Mouse (Mus musculus) cerebellum, adult 2 months (tissue): ENCODE results near the gene Asxl1. TPM values are rescaled to one million over a fixed set of nuclear protein-coding genes. Genes with fewer than 3 reads are reported as not detected.

Source experiments
- DNase-seq, 2 experiments: peaks; one replicate each; pipeline ENCODE4 v3.0.0; 2021
- H3K27ac ChIP-seq: fragments of 200-500 bp; 2 replicates; pipeline ENCODE4 v1.5.1; 2012; ENCODE audit warnings: low read length, control low read depth, inconsistent platforms; ENCODE audit not compliant: insufficient read depth
- H3K27me3 ChIP-seq: fragments of 200-500 bp; 2 replicates; pipeline ENCODE4 v1.6.1; 2012; ENCODE audit warnings: inconsistent platforms, mild to moderate bottlenecking, low read length, moderate library complexity; ENCODE audit not compliant: control insufficient read depth, insufficient read depth
- H3K4me1 ChIP-seq: fragments of 200-500 bp; 2 replicates; pipeline ENCODE4 v1.6.1; 2011; ENCODE audit warnings: low read length; ENCODE audit not compliant: control insufficient read depth, insufficient read depth
- H3K4me3 ChIP-seq: fragments of 200-500 bp; replicated peaks from 2 replicates; pipeline ENCODE3; 2011; ENCODE audit warnings: mild to moderate bottlenecking, low read depth, low read length, control low read depth; ENCODE audit not compliant: insufficient read depth
- CTCF ChIP-seq: fragments of 200-500 bp; IDR thresholded peaks from 2 replicates; pipeline ENCODE4 v1.5.1; 2011; ENCODE audit warnings: low read depth, mild to moderate bottlenecking, control low read depth, low read length, moderate library complexity, borderline replicate concordance; ENCODE audit not compliant: insufficient read depth
- POLR2A ChIP-seq: fragments of 200-500 bp; IDR thresholded peaks from 2 replicates; pipeline ENCODE4 v1.6.1; 2011; ENCODE audit warnings: low read length, control low read depth, borderline replicate concordance; ENCODE audit not compliant: insufficient read depth
- WGBS: fragments of 180-500 bp; shearing (Covaris S2); methylation state at CpG from one replicate; pipeline ENCODE4 v1.1.7; 2018; 5-methylcytosine and 5-hydroxymethylcytosine counted together
- polyA plus RNA-seq: library from polyadenylated mRNA; depleted of rRNA; stranded (reverse); fragments of >200 nt; gene quantifications from 2 replicates; pipeline ENCODE4 v1.2.3, GENCODE M21; 2012

The Asxl1 gene
- polyA plus RNA-seq, 1 experiment = 21.8 TPM

GRCm38 (mm10) chr2:153334281-153334680 is 11.3 kb upstream of the Asxl1 start:
- no peak for TF ChIP-seq POLR2A
- TF ChIP-seq CTCF = no peak
- DNase-seq = no peak
- Histone ChIP-seq H3K4me3 (no peak overlapping the region), H3K4me1 (peaks cover 11% of the 10 kb centered on the region), H3K27me3 (no peaks in the 10 kb centered on the region), H3K27ac (no peak overlapping the region)
- WGBS = 84% methylated on average over 3 of the region's 3 CpGs

GRCm38 (mm10) chr2:153336117-153336516 is 9.5 kb upstream of the Asxl1 start:
- H3K4me3 ChIP-seq = no peak overlapping the region
- H3K4me1 ChIP-seq = peaks cover 11% of the 10 kb centered on the region
- 73% methylated on average over 2 of the region's 2 CpGs for WGBS
- no peak overlapping the region for H3K27ac ChIP-seq
- TF ChIP-seq CTCF (no peak), POLR2A (no peak)
- DNase-seq = no peak
- no peaks in the 10 kb centered on the region for H3K27me3 ChIP-seq

- Histone ChIP-seq H3K27ac (no peak overlapping the region), H3K27me3 (no peaks in the 10 kb centered on the region), H3K4me1 (no peaks in the 10 kb centered on the region), H3K4me3 (no peak overlapping the region)
- WGBS = 60% methylated on average over 9 of the region's 9 CpGs
- peak in 1 of 2 experiments; percentile 41 for DNase-seq
- TF ChIP-seq CTCF (no peak), POLR2A (no peak)
Measured at GRCm38 (mm10) chr2:153338361-153339350, 7.0 kb upstream of the Asxl1 start.

- H3K4me3 ChIP-seq = no peak overlapping the region
- no peaks in the 10 kb centered on the region; the same call in 1 of the 2 replicates for H3K4me1 ChIP-seq
- H3K27me3 ChIP-seq = no peaks in the 10 kb centered on the region
- 89% methylated on average over 6 of the region's 6 CpGs for WGBS
- no peak for DNase-seq
- H3K27ac ChIP-seq = no peak overlapping the region
- TF ChIP-seq CTCF = no peak
- TF ChIP-seq POLR2A = no peak
Measured at GRCm38 (mm10) chr2:153342166-153342565, 3.5 kb upstream of the Asxl1 start.

GRCm38 (mm10) chr2:153342602-153343001 is 3.0 kb upstream of the Asxl1 start:
- DNase-seq = no peak
- no peaks in the 10 kb centered on the region for H3K27me3 ChIP-seq
- no peak overlapping the region for H3K27ac ChIP-seq
- 86% methylated on average over 3 of the region's 3 CpGs for WGBS
- H3K4me1 ChIP-seq = no peaks in the 10 kb centered on the region; the same call in 1 of the 2 replicates
- TF ChIP-seq CTCF = no peak
- no peak for TF ChIP-seq POLR2A
- H3K4me3 ChIP-seq = no peak overlapping the region

- TF ChIP-seq CTCF (no peak), POLR2A (no peak)
- no peak for DNase-seq
- Histone ChIP-seq H3K4me3 (no peak overlapping the region), H3K4me1 (no peaks in the 10 kb centered on the region; the same call in 1 of the 2 replicates), H3K27me3 (no peaks in the 10 kb centered on the region), H3K27ac (no peak overlapping the region)
Measured at GRCm38 (mm10) chr2:153343191-153343590, 2.4 kb upstream of the Asxl1 start.

GRCm38 (mm10) chr2:153345071-153345453 is 567 bp upstream of the Asxl1 start:
- H3K4me1 ChIP-seq = no peaks in the 10 kb centered on the region; the same call in 1 of the 2 replicates
- no peak for DNase-seq
- WGBS = 2% methylated on average over 11 of the region's 11 CpGs
- H3K4me3 ChIP-seq = peak overlapping the region; percentile 91
- H3K27ac ChIP-seq = peak overlapping the region; percentile 54; the same call in 1 of the 2 replicates
- TF ChIP-seq POLR2A (no peak), CTCF (no peak)
- H3K27me3 ChIP-seq = no peaks in the 10 kb centered on the region
